Mouse (Mus musculus) spleen, adult 18-20 months (tissue): ENCODE measurements at regions not wholly inside any gene's neighbourhood (a gene's known extent, or its start where the extent isn't known, plus 50 kb on each side); places are given as distances from the start of the nearest gene placed in this dataset.

Source experiments
- DNase-seq, 2 experiments: peaks; one replicate each; pipeline ENCODE4 v3.0.0; 2022; ENCODE audit warnings: mixed read lengths in 2 of 2

DNA sequence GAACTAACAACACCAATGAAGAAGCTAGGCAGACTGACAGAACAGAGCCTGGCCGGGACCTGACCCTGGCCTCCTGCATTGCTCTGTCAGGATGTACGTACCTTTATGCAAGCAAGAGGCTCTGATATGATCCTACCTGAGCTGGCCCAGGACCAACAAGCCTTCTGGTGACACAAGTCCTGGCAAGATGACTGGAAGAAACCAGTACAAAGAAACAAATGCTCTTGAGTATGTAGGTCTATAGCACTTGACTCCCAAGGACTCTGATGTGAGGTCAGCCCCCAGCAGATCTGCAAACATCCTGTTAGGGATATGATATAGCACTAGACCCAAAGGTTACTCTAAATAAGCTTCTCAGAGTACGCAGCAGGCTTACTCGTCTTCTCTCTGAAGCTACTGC lies 144.7 kb upstream of the Dyrk2 start:
- DNase-seq: no peak

DNA sequence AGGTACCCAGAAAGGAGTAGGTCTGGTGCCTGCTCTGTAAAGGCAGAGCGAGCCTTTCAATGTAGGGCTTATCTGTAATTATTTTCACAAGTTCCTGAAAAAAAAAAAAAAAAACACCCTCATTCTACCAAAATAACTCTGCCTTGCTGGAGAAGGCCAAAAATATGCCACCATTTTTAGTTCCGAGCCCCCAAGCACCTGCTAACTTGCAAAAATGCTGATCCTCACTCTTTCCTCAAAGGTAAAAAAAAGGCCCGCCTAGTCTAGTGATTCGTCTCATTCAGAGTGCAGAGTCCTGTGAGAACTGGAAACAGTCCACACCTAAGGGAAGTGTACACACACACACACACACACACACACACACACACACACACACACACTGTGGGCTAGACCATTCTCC lies 143.7 kb upstream of the Dyrk2 start:
- DNase-seq: no peak

DNA sequence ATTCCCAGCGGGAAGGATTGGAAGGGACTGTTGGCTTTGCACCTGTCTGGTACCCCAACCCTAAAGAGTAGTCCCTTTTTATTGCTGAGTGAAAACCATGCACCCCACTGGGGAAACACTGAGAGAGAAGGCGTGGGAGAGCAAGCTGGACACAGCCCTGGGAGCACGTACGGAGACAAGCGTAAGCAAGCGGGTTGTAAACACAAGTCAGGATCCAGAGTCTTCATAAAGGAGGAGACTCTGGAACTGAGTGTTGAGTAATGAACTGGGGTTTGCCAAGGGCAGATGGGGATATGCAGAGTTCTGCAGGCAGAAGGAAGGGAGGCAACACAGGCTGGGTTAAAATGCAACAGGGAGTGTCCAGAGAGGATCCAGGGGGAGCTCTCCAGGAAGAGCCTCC lies 141.5 kb upstream of the Dyrk2 start:
- DNase-seq: no peak

DNA sequence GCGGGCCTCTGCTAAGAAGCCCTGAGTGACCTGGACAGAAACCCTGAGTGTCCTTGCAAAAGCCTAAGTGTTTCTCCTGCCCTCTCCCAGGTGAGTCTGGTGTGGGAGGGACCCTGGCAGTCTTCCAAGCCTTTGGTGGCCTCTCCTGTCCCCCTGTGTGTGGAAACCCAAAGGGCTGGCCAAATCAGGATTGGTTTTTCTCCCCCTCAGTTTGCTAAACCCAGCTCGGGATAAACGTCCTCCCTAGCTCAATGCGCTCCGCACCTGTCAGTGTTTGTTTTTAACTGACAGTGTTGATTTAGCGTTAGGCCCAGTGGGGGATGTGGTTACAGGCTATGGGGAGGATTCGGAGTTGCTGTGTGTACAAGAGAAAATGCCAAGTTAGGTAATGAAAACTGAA lies 140.9 kb upstream of the Dyrk2 start:
- no peak for DNase-seq

DNA sequence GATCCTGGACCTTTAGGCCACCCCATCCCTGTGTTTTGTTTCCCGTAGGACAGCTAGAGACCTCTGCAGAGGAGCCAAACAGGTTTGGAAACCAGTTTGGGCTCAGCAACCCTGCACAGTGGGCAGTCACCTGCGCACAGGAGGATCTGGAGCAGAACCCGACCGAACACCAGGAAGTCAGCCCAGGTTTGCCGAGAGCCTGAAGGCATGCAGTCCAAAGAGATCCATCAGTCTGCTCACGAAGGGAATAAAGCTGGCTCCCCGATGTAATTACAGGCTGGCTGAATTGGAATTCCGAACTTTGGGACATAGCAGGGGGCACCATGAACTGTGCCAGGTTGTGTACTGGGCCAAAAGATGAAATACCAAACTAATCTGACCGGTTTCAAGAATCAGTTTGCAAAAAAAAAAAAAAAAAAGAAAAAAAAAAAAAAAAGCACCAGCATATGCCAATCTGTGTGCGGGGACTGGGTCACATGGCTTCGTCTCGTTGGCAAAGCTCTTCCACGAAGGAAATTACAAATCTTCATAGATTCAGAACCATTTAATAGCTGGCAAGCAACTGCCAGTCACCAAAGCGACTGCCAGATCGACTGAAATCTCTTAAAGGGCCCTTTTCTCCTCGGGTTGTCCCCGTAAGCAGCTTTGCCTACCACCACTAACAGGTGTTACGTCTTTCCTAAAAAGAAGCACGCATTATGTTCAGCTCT lies 137.0 kb upstream of the Dyrk2 start:
- no peak for DNase-seq

DNA sequence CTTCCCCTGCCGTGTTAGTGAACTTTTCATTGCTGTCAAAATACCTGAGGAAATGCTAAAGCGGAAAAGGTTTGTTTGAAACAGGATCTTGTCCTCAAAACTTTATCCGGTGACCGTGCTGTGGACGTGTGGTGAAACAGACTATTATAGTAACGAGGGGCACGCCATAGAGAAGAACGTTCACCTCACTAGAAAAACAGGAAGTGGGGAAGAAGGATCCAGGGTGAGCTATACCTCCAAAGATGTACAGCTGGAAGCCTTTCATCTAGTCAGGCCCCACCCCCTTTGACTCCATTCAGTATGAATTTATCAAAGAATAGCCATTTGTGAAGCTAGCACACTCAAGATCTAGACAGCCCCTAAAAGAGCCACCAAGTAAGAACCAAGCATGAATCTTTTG lies 135.5 kb upstream of the Dyrk2 start:
- no peak for DNase-seq

DNA sequence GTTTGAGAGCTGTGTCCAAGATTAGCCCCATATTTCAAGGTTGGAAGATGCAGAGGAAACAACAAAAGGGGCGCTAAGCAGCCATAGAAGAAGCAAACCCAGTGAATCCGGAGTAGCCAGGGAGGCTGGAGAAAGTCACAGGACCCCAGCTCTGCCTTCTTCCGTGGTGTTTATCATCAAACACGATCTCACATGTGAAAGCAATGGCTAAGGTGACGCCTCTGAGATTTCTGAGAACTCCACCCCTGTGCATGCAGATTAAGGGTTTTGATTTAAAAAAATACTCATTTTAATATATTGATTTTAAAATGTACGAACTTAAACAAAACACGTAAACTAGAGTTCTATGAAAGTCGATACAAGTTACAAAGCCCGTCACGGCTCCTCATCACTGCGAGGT lies 134.4 kb upstream of the Dyrk2 start:
- DNase-seq: no peak

DNA sequence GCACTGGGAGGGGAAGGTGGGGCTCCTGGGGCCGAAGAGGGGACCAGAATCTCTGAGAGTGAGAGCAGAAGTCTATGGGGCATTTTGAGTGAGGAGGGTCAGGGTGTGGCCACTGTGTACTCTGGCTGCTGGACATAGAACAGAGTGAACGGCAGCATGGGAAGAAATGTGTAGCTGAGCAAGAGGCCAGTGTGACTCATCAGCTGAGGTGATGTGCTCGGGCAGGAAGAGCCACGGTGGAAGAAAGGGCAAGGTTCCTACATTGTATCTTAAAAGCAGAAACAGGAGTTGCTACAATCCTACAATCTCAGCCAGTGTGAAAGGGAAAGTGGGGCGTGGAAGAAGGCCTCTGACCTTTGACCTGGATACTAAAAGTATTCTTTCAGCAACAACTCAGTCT lies 133.8 kb upstream of the Dyrk2 start:
- no peak for DNase-seq

DNA sequence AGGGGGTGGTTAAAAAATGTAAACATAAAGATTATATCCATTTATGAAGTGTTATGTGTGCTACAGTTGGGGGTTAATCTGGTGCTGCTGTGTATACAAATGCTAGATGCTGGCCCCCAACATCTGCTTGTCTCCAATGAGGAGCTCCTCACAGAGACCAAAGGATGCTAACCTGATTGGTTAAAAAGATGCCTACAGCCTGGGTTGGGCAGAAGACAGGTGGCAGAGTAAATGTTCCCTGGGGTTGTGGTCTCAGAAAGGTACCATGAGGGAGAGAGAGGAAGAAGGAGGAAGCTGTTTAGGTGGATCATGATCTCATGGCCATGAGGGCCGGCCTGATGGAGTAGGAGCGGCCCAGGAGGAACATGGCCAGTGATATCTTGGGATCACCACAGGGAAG lies 133.0 kb upstream of the Dyrk2 start:
- no peak for DNase-seq

DNA sequence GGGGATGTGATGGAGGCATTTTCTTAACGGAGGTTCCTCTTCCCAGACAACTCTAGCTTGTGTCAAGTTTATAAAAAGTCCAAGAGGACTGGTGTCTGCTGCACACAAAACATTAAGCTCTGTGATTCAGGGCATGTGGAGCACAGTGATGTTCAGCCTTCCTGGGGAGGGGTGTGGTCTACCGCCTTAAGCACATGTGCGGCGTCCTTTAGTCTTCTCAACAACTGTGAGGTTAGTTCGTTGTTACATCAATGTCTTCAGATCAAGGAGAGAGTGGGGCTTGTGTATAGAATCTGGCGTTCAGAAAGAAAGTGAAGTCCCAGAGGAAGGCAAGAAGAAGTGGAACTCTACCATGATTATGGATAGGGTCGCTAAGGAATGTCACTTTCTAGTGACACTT lies 131.9 kb upstream of the Dyrk2 start:
- no peak for DNase-seq

DNA sequence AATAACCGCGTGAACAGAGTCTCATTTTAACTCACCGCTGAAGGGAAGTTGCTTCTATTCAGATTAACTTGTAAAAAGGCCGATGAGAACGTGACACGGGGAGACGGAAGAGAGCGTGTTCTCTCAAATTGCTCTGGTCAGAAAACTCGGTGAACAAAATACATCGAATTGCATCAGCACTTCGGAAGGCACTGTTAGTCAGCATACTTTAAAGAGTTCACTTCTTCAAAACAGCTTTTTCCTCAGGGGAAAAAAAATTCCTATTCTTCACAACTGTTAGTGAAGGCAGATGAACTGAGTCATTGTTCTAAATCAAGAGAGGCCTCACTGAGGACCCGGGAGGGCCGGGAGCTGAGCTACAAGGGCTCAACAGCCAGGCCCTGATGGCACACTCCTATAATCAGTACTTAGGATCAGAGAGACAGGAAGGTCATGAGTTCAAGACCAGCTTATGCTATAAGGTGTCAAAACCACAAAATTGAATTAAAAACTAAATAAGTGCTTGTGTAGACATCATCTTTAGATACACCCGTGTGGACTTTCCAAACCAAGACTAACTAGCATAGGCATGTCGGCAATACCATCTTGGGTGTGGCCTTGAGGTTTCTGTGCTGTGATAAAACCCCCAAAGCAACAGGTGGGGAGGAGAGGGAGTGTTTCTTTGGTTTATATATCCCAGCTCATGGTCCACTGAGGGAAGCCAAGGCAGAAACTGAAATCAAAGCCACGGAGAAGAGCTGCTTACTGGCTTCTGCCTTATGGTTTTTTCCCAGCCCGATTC lies 131.2 kb upstream of the Dyrk2 start:
- no peak for DNase-seq

DNA sequence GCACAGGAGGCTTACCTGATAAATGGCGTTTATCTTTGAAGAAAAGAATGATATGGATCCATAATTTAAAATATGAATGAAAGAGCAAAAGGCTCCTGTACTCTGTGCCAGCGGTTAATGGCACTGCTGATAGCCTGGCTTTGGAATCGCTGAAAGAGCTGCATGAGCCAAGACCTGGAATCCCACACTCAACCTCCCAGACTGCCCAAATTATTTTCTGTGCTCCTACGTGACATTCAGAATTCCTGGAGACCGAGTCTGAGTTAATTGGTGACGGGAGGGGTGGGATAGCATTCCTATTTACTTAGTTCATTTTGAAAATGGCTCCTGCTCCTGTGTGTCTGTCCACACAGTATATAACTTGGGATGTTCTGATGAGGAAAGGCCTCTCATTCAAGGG lies 129.0 kb upstream of the Dyrk2 start:
- no peak for DNase-seq

DNA sequence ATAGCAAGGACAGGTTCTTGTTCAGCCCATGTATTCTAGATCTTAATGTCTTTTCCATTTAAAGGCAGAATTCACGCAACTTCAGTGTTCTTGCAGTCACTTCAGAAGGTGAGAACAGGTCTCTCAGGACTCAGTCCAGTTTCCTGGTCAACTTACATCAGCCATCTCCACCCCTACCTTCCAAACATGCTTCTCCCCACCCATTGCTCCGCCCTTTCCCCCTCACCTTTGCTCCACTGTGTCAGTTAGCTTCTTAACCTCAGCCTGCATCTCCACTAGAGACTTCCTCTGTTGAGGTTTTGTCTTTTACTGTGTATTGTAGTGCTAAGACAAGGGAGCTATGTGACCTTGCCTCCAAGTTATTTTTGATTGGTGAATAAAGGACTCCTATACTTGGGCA lies 127.0 kb upstream of the Dyrk2 start:
- no peak for DNase-seq

DNA sequence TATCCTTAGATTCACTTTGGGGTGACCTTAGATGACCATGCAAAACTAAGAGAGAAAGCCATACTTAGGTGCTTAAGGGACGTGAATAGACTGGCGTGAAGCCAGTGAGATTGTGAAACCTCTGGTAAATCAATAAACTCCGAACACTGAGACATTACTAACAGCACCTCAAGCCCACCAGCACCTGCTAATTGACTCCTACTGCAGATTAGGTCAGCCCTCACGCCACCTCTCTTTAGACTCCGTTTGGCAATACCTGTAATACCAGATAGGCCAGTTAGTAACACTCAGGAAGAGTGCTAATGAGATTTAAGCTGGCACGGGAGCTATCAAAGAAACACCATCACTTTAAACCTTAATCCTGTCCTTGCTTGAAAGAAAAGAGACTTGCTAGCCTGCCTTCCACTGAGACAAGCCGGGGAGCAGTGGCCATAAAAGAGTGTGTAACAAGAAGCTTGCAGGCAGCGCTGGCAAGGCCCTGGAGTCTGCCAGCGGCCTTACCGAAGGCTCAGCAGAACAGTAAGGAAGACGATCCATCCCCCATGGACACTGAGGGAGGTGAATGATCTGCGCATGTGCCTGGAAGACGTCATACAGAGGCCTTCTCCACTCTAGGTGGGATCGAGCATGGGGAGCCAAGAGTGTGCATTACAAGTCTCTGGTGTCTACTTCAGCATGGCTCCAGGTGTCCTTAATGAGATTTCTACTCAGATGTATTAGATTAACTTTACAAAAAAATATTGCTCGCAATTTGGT lies 124.0 kb upstream of the Dyrk2 start:
- no peak for DNase-seq

DNA sequence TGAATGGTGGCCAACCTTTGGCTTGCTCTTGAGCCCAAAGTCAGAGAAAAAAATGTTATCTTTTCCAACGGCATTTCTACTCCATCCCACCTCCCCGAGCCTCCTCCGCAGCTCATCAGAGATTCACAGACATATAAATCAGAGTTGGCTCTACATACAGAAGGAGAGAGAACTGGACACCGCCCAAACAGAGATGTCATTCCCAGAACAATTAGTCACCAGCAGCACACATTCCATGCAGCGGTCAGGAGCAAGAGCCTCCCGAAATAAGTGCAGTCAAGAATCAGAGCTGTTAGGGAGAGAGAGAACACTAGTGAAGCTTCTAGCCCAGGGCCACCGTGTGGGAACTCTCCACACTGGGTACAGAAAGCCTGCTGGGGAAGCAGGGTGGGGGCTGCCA lies 121.2 kb upstream of the Dyrk2 start:
- no peak for DNase-seq

DNA sequence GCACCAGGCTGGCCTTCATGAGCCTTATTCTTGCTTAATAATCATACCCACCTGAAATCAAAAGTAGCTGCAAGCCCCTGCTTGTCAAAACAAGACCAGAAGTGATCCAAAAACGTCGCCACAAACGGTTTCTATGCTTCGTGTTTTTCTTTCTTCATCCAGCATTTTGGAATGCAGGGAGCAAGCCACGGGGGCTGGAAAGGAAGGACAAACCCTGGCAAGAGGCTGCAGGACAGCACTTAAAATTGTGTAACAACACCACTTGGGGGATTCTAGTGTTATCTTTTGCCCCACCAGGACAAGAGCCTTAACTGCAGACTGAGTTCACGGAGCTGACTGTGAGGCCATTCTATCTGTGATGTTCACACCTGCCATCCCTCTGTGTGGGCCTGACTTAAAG lies 120.5 kb upstream of the Dyrk2 start:
- DNase-seq: no peak

DNA sequence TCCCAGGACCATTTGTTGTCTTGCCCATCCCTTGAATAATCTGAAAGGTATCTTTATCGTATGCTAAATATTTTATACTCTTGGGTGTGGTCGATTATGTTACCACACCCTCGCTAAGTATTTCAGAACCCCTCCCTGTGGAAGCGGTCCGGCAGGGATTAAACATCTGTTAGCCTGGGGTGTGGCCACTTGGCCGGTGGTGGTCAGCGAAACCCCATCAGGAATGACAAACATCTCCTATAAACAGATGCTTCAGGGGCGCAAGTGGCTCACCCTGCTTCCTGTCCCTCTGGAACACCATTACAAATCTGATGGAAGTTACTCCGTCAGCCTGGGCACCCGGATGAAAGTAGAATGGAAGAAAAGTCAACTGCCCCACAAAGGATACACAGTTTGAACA lies 119.8 kb upstream of the Dyrk2 start:
- DNase-seq: no peak

DNA sequence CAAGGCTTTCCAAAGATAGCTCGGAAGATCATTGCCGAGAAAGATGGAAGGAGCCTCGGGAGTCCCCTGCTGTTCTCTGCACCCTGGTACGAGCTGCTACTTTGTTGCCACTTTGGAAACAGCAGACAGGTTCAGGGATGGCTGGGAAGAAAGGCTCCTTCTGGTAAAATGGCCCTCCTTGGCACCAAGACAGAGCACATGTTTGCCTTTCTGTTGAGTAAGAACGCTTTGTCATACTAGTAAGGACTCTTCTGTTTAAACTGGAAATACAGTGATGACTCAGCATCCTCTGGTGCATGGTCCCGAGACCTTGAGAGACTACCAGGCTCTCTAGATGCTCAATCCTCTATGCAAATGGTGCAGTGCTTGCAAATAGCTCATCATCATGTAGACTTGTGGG lies 118.2 kb upstream of the Dyrk2 start:
- no peak for DNase-seq

DNA sequence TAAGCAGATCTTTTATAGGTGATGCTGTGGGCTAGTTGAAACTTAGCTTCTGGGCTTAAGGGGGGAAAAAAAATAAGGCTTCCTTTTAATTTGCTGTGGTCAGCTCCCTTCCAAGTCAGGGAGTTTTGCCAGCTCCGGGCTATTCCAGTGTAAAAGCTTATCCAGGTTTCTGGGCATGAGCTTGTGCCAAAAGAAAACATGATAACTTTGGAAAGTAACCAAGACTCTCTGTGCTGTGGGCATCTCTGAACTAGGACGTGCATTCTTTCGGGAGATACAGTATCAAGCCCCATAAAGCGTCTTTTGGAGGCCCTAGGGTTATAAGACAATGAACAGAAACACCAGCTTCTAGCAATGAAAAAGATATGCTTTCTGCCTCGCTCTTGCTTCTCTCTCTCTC lies 114.6 kb upstream of the Dyrk2 start:
- DNase-seq: no peak

DNA sequence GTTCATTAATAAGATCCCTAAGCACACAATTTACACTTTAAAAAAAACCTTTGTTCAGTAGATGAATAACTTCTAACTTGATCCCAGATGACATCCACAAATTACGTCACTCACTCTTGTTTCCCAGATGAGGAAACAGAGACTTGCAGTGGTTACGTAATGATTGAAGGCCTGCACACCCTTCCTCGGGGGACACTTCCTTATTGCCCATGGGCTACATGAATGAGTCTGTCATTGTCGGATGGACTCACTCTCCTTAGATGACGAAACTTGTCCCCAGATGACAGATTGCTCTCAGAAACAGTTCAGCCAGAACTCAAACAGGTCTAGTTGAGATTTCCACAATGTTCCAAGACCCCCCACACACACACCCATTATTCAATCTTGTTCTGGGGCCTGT lies 111.4 kb upstream of the Dyrk2 start:
- DNase-seq: no peak

DNA sequence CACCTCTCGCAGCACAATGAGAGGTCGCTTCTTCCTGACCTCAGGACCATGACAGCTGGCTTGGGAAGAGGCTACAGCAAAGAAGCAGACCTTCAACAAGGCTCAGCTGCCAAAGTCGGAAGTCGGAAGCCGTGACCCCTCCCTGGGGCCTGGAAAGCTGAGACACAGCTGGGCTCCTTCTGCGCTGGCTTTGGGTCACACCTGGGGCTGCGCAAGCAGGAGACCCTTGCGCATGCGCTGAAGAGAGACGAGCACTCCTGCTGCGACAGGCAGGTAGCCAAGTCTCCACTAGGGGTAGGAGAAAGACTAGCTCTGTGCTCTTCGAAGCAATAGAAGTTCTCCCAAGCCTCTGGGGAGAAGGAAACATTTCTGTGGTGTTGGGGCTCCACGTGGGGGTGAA lies 109.3 kb upstream of the Dyrk2 start:
- DNase-seq: no peak

DNA sequence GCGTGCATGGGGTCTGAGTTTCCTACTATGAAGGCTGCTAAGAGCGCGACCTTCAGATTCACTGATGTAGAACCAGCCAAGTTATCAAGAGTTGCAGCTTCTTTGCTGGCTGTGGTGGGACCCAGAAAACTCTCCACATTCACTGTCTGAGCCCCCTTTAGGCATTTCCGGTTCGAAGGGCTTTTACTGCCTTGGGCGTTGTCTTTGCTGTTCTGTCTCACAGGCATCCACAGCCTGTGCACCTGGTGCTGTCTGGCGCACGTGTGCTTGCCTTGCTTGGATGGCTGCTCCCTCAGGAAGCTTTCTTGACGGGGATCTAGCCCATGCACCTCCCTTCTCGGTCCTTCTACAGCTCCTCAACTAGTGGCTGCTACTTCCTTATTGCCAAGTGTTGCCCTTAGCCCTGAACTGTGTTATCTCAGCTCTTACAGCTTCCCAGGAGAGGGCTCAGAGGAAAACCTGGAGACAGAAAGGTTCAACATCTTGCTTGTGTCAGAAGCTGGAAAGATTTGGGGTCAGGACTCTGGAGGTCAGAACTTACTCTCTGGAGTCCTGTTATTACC lies 108.3 kb upstream of the Dyrk2 start:
- no peak for DNase-seq

DNA sequence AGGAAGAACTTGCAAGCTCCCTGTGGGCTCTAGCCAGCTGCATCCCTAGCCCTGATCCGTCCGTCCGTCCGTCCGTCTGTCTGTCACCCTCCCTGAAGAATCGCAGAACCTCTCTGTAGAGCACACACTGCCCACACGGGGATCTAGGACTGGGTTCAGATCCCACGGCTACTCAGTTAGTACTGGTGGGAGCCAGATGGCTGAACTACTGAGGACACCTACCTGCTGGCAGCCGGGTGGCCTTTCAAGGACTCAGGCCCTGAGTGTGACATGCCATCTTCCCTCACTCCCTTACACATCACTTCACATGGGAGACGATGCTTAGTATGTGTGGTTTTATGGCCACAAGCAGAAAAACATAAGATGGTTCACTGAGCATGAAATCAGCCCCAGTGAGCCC lies 106.4 kb upstream of the Dyrk2 start:
- no peak for DNase-seq

DNA sequence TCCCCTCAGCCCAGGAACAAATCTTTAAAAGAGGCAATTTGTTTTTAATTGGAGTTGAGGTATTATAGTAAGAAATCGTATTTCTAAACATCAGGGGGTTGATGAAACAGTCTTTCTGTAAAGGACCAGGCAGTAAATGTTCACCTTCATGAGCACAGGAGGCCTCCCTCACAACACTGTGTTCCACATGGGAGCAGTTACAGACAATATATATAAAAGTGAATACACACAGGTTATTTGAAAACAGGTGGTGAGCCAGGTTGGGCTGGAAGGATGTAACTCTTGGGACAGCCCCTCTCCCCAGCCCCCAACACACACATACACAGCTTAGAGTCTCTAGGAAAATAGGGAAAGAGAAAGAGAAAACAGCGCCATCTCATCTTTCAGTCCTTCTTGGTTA lies 105.8 kb upstream of the Dyrk2 start:
- DNase-seq: no peak
